Mouse (Mus musculus) lung, postnatal 14 days (tissue): Measurements from ENCODE around the gene Rcc1l.

ENCODE experiments used
- DNase-seq: peaks from one replicate; pipeline ENCODE4 v3.0.0; 2021

The Rcc1l gene

GRCm38 (mm10) chr5:134169231-134169630, 7.3 kb downstream of the Rcc1l start:
- no peak for DNase-seq

- no peak for DNase-seq
Measured at GRCm38 (mm10) chr5:134168033-134168432, 8.5 kb downstream of the Rcc1l start.

- no peak for DNase-seq
Measured at GRCm38 (mm10) chr5:134166642-134167041, 9.9 kb downstream of the Rcc1l start.

- DNase-seq: no peak
Measured at GRCm38 (mm10) chr5:134164688-134165087, 11.9 kb downstream of the Rcc1l start.

- DNase-seq: no peak
Measured at GRCm38 (mm10) chr5:134155916-134156466, 20.6 kb downstream of the Rcc1l start.

GRCm38 (mm10) chr5:134151895-134152294, 24.7 kb downstream of the Rcc1l start:
- no peak for DNase-seq

GRCm38 (mm10) chr5:134148153-134148552, 28.4 kb downstream of the Rcc1l start:
- no peak for DNase-seq

GRCm38 (mm10) chr5:134147194-134147753, 29.3 kb downstream of the Rcc1l start:
- DNase-seq: peak; percentile 22

GRCm38 (mm10) chr5:134144986-134145385, 31.6 kb downstream of the Rcc1l start:
- DNase-seq: no peak

GRCm38 (mm10) chr5:134142381-134142780, 34.2 kb downstream of the Rcc1l start:
- DNase-seq: no peak

GRCm38 (mm10) chr5:134141236-134141635, 35.3 kb downstream of the Rcc1l start:
- DNase-seq: no peak

- DNase-seq: no peak
Measured at GRCm38 (mm10) chr5:134139429-134139828, 37.1 kb downstream of the Rcc1l start.

- no peak for DNase-seq
Measured at GRCm38 (mm10) chr5:134137933-134138332, 38.6 kb downstream of the Rcc1l start.

GRCm38 (mm10) chr5:134136022-134136421, 40.6 kb downstream of the Rcc1l start:
- no peak for DNase-seq

GRCm38 (mm10) chr5:134131586-134131985, 45.0 kb downstream of the Rcc1l start:
- no peak for DNase-seq

GRCm38 (mm10) chr5:134126232-134126631, 50.3 kb downstream of the Rcc1l start:
- no peak for DNase-seq

GRCm38 (mm10) chr5:134123846-134124245, 52.7 kb downstream of the Rcc1l start:
- DNase-seq: no peak

- no peak for DNase-seq
Measured at GRCm38 (mm10) chr5:134121893-134122259, 54.7 kb downstream of the Rcc1l start.

GRCm38 (mm10) chr5:134121138-134121892, 55.3 kb downstream of the Rcc1l start:
- peak; percentile 32 for DNase-seq

GRCm38 (mm10) chr5:134120135-134120534, 56.4 kb downstream of the Rcc1l start:
- DNase-seq: no peak

- DNase-seq: no peak
Measured at GRCm38 (mm10) chr5:134119481-134120120, 57.0 kb downstream of the Rcc1l start.

GRCm38 (mm10) chr5:134118798-134119407, 57.7 kb downstream of the Rcc1l start:
- no peak for DNase-seq

GRCm38 (mm10) chr5:134115639-134116259, 60.8 kb downstream of the Rcc1l start:
- DNase-seq: no peak
